Mouse (Mus musculus) megakaryocyte progenitor cell, adult 5-6 weeks (primary cell): ENCODE measurements around the gene Rps23. TPM values are rescaled to one million over a fixed set of nuclear protein-coding genes. Genes with fewer than 3 reads are reported as not detected.
"Not testable (repeated sequence)": the region's sequence is repeated elsewhere in the genome, so short reads cannot be mapped to it uniquely, and the experiment has no call there.

ENCODE experiments used
- ATAC-seq: replicated peaks from 2 replicates; pipeline ENCODE4 v1.8.0; 2016; ENCODE audit warnings: mild to moderate bottlenecking, moderate TSS enrichment, inconsistent platforms; ENCODE audit not compliant: poor library complexity
- total RNA-seq, 2 experiments: library from RNA; stranded (forward) in 1 of 2; stranded (reverse) in 1 of 2; fragments of 157-497, 149-512 nt in 1 of 2; fragments of 200-1000 nt in 1 of 2; gene quantifications; 2 replicates each; pipeline versions ENCODE4 v1.2.3 to v1.2.4; 2015 to 2017

Gene Rps23
- 2,184 and 2,282 TPM in 2 replicates for total RNA-seq (2015)
- total RNA-seq (2017): 1,741 and 2,365 TPM in 2 replicates

GRCm38 (mm10) chr13:90922751-90923612 is at the start of gene Rps23:
Rps23 (plus strand) TSS chr13:90922958.
- ATAC-seq: peak; percentile 82

DNA sequence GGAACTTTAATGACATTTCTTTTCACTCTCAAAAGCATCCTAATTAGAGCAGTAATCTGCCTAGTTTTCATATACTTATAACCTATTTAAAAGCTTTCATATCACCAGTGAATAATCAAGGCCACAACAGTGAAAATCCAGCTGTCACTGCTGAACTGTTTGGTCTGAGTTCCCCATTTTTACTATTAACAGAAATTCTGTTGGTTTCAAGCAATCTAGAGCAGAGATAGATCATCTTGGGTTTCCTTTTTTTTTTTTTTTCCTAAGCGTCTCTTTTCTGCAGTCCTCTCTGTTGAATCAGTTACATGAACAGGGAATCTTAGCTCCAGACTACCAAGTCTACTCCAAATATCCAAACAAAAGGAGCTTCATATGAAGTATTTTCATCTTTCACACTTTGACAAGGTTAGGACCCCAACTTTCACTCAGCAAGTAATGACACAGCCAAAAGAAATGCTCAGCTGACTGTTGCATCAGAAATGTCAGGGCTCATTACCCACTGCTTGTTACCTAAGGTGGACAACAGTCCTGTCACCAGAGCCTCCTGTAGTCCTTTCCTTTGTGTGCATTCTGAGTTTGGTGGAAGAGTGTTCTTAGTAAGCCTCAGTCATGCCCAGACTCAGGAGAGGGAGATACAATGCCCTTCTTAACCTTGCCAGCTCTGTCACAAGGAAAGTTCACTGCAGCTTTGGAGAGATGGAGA is 40.9 kb upstream of the Rps23 start:
- no peak for ATAC-seq

GRCm38 (mm10) chr13:90885856-90886532 is 36.8 kb upstream of the Rps23 start:
- peak; percentile 22 for ATAC-seq

- ATAC-seq: peak; percentile 81
These were observed 36.2 kb upstream of the Rps23 start for GRCm38 (mm10) chr13:90886568-90886983.

DNA sequence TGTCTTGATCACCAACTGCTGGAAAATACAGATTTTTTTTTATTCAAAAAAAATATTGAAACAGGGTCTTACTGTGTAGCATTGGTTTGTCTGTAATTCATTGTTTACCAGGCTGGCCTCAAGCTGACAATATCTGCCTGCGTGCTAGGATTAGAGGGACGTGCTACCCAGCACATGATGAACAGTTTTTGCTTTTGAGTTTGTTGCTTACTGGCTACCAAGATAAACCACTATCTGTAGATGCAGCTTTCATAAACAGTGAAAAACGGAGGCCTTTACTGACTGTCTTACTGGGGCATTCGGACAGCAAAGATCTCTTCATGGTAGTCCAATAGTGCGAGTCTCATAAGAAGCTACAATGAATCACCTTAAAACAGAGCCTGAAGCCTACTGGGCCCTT is 32.6 kb upstream of the Rps23 start:
- ATAC-seq: peak; percentile 56

DNA sequence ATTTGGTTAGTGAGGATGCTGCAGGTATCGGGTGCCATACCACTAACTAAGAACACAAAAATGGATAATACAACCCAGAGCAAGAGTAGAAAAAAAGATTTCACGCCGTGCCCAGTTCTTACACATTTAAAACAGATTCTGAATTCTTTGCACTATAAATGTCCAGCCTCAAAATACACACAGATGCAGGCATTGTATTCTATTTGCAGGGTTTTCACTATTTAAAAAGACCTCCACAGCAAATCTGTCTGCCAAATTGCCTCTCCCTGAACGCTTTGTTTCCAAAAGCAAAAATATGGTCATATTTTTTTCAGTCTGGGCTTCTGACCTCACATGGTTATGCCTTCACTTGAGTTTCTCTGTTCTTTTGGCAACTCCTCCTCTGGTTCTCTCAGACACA is 27.9 kb upstream of the Rps23 start:
- no peak for ATAC-seq

GRCm38 (mm10) chr13:90896098-90896497 is 26.7 kb upstream of the Rps23 start:
- ATAC-seq: no peak

DNA sequence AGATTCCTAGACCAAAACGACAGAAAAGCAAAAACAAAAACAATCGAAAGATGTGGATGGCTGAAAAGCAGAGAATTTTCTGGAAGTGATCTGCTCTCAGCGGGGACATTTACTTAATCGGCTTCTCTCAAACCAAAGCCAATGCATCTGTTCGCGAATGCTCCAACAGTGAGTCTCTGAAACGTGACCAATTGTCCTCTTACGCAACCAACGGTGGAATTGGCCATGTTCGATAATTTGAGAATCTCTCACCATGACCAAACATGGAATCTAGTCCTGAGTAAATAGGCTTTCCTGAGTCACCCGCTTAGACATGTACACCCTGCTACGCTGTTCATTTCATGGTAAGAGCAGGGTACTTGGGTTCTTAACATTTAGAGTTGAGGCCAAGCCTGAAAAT is 25.9 kb upstream of the Rps23 start:
- ATAC-seq: no peak

- ATAC-seq: no peak
These were observed 17.6 kb upstream of the Rps23 start, which contains the start of gene Atp6ap1l for GRCm38 (mm10) chr13:90905176-90905575. Atp6ap1l (minus strand) TSS chr13:90905355.

- no peak for ATAC-seq
These were observed 15.4 kb upstream of the Rps23 start for GRCm38 (mm10) chr13:90907376-90907775.

- no peak for ATAC-seq
These were observed 9.7 kb upstream of the Rps23 start for GRCm38 (mm10) chr13:90912760-90913674.

GRCm38 (mm10) chr13:90913675-90914192 is 9.0 kb upstream of the Rps23 start:
- ATAC-seq: no peak

GRCm38 (mm10) chr13:90914721-90915120 is 8.0 kb upstream of the Rps23 start:
- no peak for ATAC-seq

DNA sequence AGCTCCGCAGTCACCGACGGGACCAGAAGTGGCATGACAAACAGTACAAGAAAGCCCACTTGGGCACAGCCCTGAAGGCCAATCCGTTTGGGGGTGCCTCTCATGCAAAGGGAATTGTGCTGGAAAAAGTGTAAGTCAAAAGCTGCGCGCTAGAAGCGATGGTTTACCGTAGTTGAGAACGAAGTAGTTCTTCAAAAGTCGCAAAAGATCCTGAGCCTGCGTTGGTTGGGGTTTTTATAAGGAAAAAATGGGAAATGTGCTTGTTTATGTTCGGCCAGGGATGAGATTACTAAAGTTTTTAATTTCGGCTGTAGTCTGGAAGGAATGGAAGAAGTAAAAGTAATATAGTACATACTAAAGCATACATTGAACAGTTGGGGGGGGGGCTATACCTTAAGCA is 859 bp downstream of the Rps23 start:
- ATAC-seq: not testable (repeated sequence)

DNA sequence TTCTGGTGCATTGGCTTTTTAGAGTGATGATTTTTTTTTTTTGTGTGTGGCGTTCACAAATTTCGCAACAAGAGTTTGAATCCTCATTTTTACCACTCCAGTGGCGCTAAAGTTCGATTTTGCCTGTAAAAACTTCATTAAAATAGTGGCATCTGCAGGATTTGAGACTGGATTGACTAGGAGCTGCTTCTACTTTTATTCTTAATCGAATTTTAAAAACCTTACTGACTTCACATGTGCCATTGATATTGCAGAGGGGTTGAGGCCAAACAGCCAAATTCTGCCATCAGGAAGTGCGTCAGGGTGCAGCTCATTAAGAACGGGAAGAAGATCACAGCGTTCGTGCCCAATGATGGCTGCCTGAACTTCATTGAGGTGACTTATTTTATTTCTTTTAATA is 1.3 kb downstream of the Rps23 start:
- no peak for ATAC-seq

DNA sequence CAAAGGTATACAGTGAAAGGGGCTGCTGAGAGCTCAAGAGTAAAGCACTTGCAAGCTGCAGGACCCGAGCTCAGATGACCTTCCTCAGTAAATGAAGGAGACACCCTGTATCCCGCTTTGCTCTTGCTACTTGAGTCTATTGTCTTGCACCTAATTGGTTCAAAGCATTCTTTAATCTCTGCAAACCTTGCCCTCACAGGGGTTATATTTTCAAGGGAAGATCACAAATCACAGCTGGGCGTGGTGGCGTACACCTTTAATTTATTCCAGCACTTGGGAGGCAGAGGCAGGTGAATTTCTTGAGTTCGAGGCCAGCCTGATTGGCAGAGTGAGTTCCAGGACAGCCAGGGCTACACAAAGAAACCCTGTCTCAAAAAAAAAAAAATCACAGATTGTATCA is 2.4 kb downstream of the Rps23 start:
- no peak for ATAC-seq

DNA sequence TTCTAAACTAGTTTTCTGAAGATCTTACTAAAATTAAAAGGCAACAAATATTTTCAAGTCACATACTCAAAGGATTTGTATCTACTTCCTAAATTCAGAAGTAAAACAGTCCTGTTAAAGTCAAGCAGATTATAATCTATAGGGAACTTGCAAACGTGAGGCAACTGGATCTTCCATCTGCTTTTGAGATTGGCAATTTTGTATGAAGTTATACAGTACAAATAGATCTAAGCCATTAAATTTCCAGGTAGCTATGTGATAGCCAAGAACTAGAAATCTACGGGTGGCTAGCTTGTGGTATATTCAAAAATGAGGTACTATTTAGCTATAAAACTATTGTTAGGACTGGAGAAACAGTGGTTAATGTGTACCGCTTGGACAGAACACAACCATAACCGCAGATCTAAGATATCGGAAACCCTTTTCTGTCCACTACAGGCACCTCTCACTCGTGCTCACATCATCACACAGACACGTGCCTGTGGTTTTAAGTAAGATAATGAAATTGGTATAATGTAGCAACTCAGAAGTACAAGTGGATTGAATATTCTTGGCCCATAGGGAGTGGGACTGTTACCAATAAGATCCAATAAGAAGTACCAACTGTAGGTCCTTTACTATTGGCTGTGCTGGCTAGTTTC is 3.5 kb downstream of the Rps23 start:
- ATAC-seq: peak; percentile 4

DNA sequence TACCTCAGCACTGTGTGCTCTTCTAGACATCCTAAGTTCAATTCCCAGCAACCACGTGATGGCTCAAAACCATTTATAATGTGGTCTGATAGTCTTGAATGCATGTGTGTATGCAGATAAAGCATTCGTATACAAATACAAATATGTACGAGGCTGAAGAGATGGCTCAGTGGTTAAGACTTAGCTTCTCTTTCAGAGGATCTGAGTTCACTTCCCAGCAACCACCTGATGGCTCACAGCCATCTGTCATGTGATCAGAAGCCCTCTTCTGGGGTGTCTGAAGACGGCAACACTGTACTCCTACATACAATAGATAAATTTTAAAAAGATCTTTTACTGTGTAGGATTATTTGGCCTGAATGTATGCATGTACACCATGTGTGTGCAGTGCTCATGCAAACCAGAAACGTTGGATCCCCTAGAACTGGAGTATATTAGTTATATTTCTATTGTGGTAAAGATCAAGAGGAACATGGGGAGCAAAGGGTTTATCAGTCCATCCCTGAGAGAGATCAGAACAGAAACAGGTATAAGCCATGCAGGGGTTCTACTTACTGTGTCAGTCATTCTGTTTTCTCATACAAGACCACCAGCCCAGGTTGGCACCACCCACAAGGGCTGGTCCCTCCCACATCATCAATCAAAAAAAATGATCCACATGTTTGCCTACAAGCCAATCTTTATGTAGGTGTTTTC is 4.3 kb downstream of the Rps23 start:
- ATAC-seq: no peak

DNA sequence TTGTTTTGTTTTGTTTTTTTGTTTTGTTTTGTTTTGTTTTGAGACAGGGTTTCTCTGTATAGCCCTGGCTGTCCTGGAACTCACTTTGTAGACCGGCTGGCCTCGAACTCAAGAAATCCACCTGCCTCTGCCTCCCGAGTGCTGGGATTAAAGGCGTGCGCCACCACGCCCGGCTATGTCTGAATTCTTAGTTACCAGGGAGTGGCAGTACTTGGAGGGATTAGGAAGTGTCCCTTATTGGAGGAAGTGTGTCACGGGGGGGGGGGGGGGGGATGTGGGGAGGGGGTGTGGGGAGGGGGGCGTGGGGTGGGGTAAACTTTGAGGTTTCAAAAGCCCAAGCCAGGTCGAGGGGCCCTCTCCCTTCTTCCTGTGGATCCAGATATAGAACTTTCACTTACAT is 5.5 kb downstream of the Rps23 start:
- not testable (repeated sequence) for ATAC-seq
